Mouse (Mus musculus) spleen, adult 2 months (tissue): ENCODE measurements around the gene Syngr1.

ENCODE experiments used
- CTCF ChIP-seq: fragments of 200-500 bp; IDR thresholded peaks from 2 replicates; pipeline ENCODE4 v1.5.1; 2011; ENCODE audit warnings: mild to moderate bottlenecking, inconsistent platforms; ENCODE audit not compliant: insufficient read depth, insufficient read length, insufficient replicate concordance; ENCODE audit errors: extremely low read depth
- POLR2A ChIP-seq: fragments of 200-500 bp; IDR thresholded peaks from 2 replicates; pipeline ENCODE4 v1.6.1; 2011; ENCODE audit warnings: low read depth, low read length, inconsistent platforms

DNA sequence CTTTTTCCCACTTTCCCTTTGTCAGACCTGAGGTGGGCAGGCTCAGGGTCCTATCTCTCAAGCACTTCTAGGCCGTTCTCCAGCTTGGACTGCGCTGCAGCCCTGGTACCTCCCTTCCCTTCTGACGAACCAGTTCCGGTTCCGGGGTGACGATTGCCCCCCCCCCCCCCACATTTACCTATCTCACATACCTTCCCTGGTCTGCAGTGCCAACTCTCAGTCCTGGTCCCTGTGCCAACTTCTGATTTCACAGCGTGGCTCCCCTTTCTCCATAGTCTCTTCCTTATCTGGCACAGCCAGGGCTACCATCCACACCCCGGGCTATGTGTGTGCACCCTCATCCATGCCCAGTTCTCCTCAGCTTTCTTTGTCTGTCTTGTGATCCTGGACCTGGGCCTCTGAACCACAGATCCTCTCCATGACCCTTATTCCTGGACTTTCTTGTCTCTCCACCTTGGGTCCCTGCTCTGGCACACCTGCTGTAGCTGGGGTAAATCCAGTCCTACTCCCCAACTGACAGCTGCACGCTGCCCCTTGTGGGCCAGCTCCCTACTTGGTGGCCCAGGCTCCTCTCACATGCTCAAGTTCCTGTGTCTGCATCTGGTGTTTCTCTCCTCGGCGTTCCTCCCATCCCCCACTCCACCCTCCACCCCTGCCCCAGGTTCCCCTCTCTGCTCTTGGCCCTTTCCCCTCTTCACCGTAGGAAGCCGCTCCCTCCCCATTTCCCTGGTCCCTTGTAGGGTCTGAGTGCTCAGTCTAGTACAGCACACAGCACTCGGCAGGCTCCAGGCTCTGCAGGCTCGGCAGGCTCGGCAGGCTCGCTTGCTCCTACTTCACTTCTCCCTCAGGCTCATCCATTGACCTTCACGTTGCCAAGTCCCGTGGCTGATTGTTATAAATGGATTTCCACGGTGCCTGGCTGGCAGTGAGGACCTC lies 6.1 kb downstream of the Syngr1 start:
- TF ChIP-seq CTCF: no peak
- TF ChIP-seq POLR2A: no peak
